Mouse (Mus musculus): ENCODE data around the gene Nmd3. TPM values are rescaled to one million over a fixed set of nuclear protein-coding genes. Genes with fewer than 3 reads are reported as not detected.

The Nmd3 gene
- polyA plus RNA-seq, 1 experiment from 2014 or later = 145 TPM

DNA sequence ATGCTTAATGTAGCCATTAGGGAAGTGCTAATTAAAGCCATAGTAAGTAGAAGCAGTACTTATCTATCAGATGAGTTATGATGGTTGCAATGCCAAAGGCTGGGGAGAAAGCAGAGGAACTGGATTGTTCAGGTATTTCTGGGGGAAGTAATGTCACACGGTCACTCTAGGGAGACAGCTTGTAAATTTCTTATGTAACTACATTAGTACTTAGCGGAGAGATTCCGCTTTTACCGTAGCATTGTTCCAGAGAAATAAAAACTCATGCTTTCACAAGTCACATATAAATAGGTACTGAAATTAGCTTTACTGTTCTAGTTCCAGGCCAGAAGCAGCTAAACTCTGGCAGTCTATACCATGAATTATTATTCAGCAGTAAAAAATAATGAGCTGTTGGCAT lies 47.4 kb downstream of the Nmd3 start:
- Histone ChIP-seq H3K36me3 (ENCODE audit: control insufficient read depth, insufficient read depth, low read length) (no peaks in the 10 kb centered on the region; the same call in 1 of the 2 replicates), H3K4me2 (ENCODE audit: low read depth, severe bottlenecking) (no peak overlapping the region), H3K9me3 (ENCODE audit: control insufficient read depth, low read length) (no peaks in the 10 kb centered on the region), H3K4me1 (ENCODE audit: control insufficient read depth, insufficient read depth, low read length) (no peaks in the 10 kb centered on the region), H3K4me3 (ENCODE audit: low read depth, low read length) (no peak overlapping the region), H3K27ac (replicated peaks; ENCODE audit: low read depth, low read length) (no peak overlapping the region), H3K9ac (ENCODE audit: low read length) (no peak overlapping the region), H3K27me3 (ENCODE audit: control insufficient read depth, insufficient read depth, low read length) (no peaks in the 10 kb centered on the region)
- WGBS = 63% methylated on average over 4 of the region's 4 CpGs
- ATAC-seq (ENCODE audit: insufficient number of reproducible peaks, low FRiP score, low TSS enrichment, low read depth) (no peak), DNase-seq (ENCODE audit: low spot score) (no peak)

- H3K4me2 ChIP-seq (ENCODE audit: low read depth, severe bottlenecking) = no peak overlapping the region
- H3K4me1 ChIP-seq (ENCODE audit: control insufficient read depth, insufficient read depth, low read length) = no peaks in the 10 kb centered on the region
- H3K4me3 ChIP-seq (ENCODE audit: low read depth, low read length) = no peak overlapping the region
- ATAC-seq (ENCODE audit: insufficient number of reproducible peaks, low FRiP score, low TSS enrichment, low read depth) (no peak), DNase-seq (ENCODE audit: low spot score) (no peak)
- no peak overlapping the region for H3K27ac ChIP-seq (replicated peaks; ENCODE audit: low read depth, low read length)
- 54% methylated on average over 4 of the region's 4 CpGs for WGBS
- H3K9ac ChIP-seq (ENCODE audit: low read length) = no peak overlapping the region
- H3K27me3 ChIP-seq (ENCODE audit: control insufficient read depth, insufficient read depth, low read length) = no peaks in the 10 kb centered on the region
- no peaks in the 10 kb centered on the region for H3K36me3 ChIP-seq (ENCODE audit: control insufficient read depth, insufficient read depth, low read length)
- H3K9me3 ChIP-seq (ENCODE audit: control insufficient read depth, low read length) = no peaks in the 10 kb centered on the region
Measured at GRCm38 (mm10) chr3:69773356-69773755, 51.6 kb downstream of the Nmd3 start.

- H3K4me3 ChIP-seq (ENCODE audit: low read depth, low read length) = no peak overlapping the region
- 75% methylated on average over 4 of the region's 4 CpGs for WGBS
- H3K27ac ChIP-seq (replicated peaks; ENCODE audit: low read depth, low read length) = no peak overlapping the region
- no peak for ATAC-seq (ENCODE audit: insufficient number of reproducible peaks, low FRiP score, low TSS enrichment, low read depth)
- no peaks in the 10 kb centered on the region for H3K9me3 ChIP-seq (ENCODE audit: control insufficient read depth, low read length)
- H3K4me2 ChIP-seq (ENCODE audit: low read depth, severe bottlenecking) = no peak overlapping the region
- DNase-seq (ENCODE audit: low spot score) = no peak
- H3K4me1 ChIP-seq (ENCODE audit: control insufficient read depth, insufficient read depth, low read length) = no peaks in the 10 kb centered on the region
- H3K36me3 ChIP-seq (ENCODE audit: control insufficient read depth, insufficient read depth, low read length) = no peaks in the 10 kb centered on the region
- H3K9ac ChIP-seq (ENCODE audit: low read length) = no peak overlapping the region
- no peaks in the 10 kb centered on the region for H3K27me3 ChIP-seq (ENCODE audit: control insufficient read depth, insufficient read depth, low read length)
Measured at GRCm38 (mm10) chr3:69779246-69779796, 57.5 kb downstream of the Nmd3 start.

- ATAC-seq (ENCODE audit: insufficient number of reproducible peaks, low FRiP score, low TSS enrichment, low read depth) = no peak
- H3K9ac ChIP-seq (ENCODE audit: low read length) = no peak overlapping the region
- DNase-seq (ENCODE audit: low spot score) = no peak
- H3K9me3 ChIP-seq (ENCODE audit: control insufficient read depth, low read length) = no peaks in the 10 kb centered on the region
- H3K27me3 ChIP-seq (ENCODE audit: control insufficient read depth, insufficient read depth, low read length) = no peaks in the 10 kb centered on the region
- no peak overlapping the region for H3K27ac ChIP-seq (replicated peaks; ENCODE audit: low read depth, low read length)
- no peak overlapping the region for H3K4me2 ChIP-seq (ENCODE audit: low read depth, severe bottlenecking)
- 64% methylated on average over 3 of the region's 3 CpGs for WGBS
- H3K4me3 ChIP-seq (ENCODE audit: low read depth, low read length) = no peak overlapping the region
- H3K4me1 ChIP-seq (ENCODE audit: control insufficient read depth, insufficient read depth, low read length) = no peaks in the 10 kb centered on the region
- H3K36me3 ChIP-seq (ENCODE audit: control insufficient read depth, insufficient read depth, low read length) = no peaks in the 10 kb centered on the region
Measured at GRCm38 (mm10) chr3:69792823-69793417, 71.1 kb downstream of the Nmd3 start.

- Histone ChIP-seq H3K4me2 (ENCODE audit: low read depth, severe bottlenecking) (no peak overlapping the region), H3K27ac (replicated peaks; ENCODE audit: low read depth, low read length) (no peak overlapping the region), H3K36me3 (ENCODE audit: control insufficient read depth, insufficient read depth, low read length) (no peaks in the 10 kb centered on the region), H3K9ac (ENCODE audit: low read length) (no peak overlapping the region), H3K27me3 (ENCODE audit: control insufficient read depth, insufficient read depth, low read length) (no peaks in the 10 kb centered on the region), H3K9me3 (ENCODE audit: control insufficient read depth, low read length) (no peaks in the 10 kb centered on the region), H3K4me1 (ENCODE audit: control insufficient read depth, insufficient read depth, low read length) (no peaks in the 10 kb centered on the region), H3K4me3 (ENCODE audit: low read depth, low read length) (no peak overlapping the region)
- ATAC-seq (ENCODE audit: insufficient number of reproducible peaks, low FRiP score, low TSS enrichment, low read depth) (no peak), DNase-seq (ENCODE audit: low spot score) (no peak)
- 79% methylated on average over 4 of the region's 4 CpGs for WGBS
Measured at GRCm38 (mm10) chr3:69797533-69797932, 75.7 kb downstream of the Nmd3 start.

DNA sequence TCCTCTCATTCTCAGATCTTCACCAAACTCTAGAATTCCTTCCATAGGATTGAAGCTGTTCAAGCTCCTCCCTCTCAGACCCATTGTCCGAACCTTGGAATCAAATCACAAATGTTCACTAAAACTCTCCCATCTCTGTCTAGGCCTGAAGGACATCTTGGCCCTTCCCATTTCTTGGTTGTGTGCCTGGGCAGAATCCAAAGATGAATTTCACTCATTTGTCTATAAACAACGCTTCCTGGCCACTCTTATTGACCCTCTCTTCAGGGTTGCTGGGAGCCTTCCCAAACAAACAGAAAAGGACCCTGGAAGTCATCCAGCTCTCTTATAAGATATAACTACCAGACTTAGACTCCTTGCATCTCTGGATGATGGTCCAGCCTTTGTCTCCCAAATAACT lies 76.2 kb downstream of the Nmd3 start:
- Histone ChIP-seq H3K36me3 (ENCODE audit: control insufficient read depth, insufficient read depth, low read length) (no peaks in the 10 kb centered on the region), H3K4me2 (ENCODE audit: low read depth, severe bottlenecking) (no peak overlapping the region), H3K9ac (ENCODE audit: low read length) (no peak overlapping the region), H3K27ac (replicated peaks; ENCODE audit: low read depth, low read length) (no peak overlapping the region), H3K4me1 (ENCODE audit: control insufficient read depth, insufficient read depth, low read length) (no peaks in the 10 kb centered on the region), H3K4me3 (ENCODE audit: low read depth, low read length) (no peak overlapping the region), H3K9me3 (ENCODE audit: control insufficient read depth, low read length) (no peaks in the 10 kb centered on the region), H3K27me3 (ENCODE audit: control insufficient read depth, insufficient read depth, low read length) (no peaks in the 10 kb centered on the region)
- ATAC-seq (ENCODE audit: insufficient number of reproducible peaks, low FRiP score, low TSS enrichment, low read depth) (no peak), DNase-seq (ENCODE audit: low spot score) (no peak)
- 85% methylated on average over 2 of the region's 2 CpGs for WGBS

DNA sequence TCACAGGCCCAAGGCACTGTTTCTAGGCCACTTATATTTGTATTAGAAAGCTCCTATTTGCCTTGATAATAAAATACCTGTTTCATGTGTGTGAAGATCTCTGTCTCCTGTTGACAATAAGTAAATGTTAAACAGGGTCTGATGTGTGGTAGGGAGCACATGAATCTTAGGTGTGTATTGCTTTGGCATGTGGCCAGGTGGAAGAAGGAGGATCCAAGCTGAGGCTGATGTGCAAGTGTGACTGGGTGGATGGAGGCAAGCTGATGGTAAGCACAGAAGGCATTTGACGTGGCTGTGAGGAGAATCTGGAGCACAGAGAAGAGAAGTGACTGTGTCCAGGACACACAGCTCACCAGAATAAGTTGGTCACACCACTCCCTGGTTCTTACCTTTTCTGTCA lies 77.3 kb downstream of the Nmd3 start:
- no peaks in the 10 kb centered on the region for H3K9me3 ChIP-seq (ENCODE audit: control insufficient read depth, low read length)
- no peak overlapping the region for H3K4me3 ChIP-seq (ENCODE audit: low read depth, low read length)
- H3K9ac ChIP-seq (ENCODE audit: low read length) = no peak overlapping the region
- DNase-seq (ENCODE audit: low spot score) (no peak), ATAC-seq (ENCODE audit: insufficient number of reproducible peaks, low FRiP score, low TSS enrichment, low read depth) (no peak)
- H3K27me3 ChIP-seq (ENCODE audit: control insufficient read depth, insufficient read depth, low read length) = no peaks in the 10 kb centered on the region
- H3K27ac ChIP-seq (replicated peaks; ENCODE audit: low read depth, low read length) = no peak overlapping the region
- H3K4me2 ChIP-seq (ENCODE audit: low read depth, severe bottlenecking) = no peak overlapping the region
- 75% methylated on average over 1 of the region's 1 CpGs for WGBS
- no peaks in the 10 kb centered on the region for H3K4me1 ChIP-seq (ENCODE audit: control insufficient read depth, insufficient read depth, low read length)
- no peaks in the 10 kb centered on the region for H3K36me3 ChIP-seq (ENCODE audit: control insufficient read depth, insufficient read depth, low read length)

DNA sequence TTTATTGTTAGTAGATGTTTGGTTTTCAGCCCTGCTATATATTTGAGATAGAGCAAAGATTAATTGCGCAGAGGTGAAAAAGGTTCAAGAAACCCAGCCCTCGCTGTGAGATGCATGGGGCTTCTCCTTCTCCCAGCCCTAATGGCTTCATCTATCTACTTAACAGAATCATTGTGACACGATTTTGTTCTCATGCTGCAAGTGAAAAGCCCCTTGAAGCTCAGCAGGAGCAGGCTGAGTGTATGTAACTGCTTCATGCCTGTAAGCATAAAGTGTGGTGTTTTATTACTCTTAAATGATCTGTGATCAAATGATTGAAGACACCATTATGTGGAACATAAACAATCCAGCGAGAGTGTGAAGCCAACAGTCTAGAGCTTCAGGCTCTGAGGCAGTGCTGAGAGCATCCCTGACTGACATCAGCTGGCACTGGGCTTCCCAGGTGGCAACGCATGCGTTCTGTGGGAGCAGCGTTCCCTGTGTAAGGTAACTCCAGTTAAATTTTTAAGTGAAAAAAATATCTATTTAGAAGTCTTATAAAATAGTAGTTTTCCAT lies 79.1 kb downstream of the Nmd3 start:
- no peak overlapping the region for H3K27ac ChIP-seq (replicated peaks; ENCODE audit: low read depth, low read length)
- no peaks in the 10 kb centered on the region for H3K4me1 ChIP-seq (ENCODE audit: control insufficient read depth, insufficient read depth, low read length)
- no peak for DNase-seq (ENCODE audit: low spot score)
- H3K9me3 ChIP-seq (ENCODE audit: control insufficient read depth, low read length) = no peaks in the 10 kb centered on the region
- 48% methylated on average over 7 of the region's 7 CpGs for WGBS
- H3K27me3 ChIP-seq (ENCODE audit: control insufficient read depth, insufficient read depth, low read length) = no peaks in the 10 kb centered on the region
- no peak for ATAC-seq (ENCODE audit: insufficient number of reproducible peaks, low FRiP score, low TSS enrichment, low read depth)
- no peaks in the 10 kb centered on the region for H3K36me3 ChIP-seq (ENCODE audit: control insufficient read depth, insufficient read depth, low read length)
- no peak overlapping the region for H3K4me3 ChIP-seq (ENCODE audit: low read depth, low read length)
- no peak overlapping the region for H3K9ac ChIP-seq (ENCODE audit: low read length)
- no peak overlapping the region for H3K4me2 ChIP-seq (ENCODE audit: low read depth, severe bottlenecking)

DNA sequence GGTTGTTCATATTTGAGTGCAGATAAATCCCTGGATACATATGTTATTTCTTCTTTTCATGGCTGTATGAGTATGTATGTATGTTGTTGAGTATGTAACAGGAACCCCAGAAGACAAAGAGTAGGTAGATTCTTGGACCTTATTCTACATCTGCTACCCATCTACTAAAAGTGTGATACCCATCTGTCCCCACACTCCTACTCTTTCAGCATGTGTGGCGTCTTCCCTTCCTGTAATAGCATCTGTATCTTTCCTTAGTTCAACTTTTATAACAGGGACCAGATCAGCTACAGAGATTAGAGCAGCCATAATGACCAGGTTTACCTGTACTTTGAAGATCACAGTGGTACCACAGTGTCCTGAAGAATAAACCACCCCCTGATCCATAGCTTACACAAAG lies 81.4 kb downstream of the Nmd3 start:
- Histone ChIP-seq H3K36me3 (ENCODE audit: control insufficient read depth, insufficient read depth, low read length) (no peaks in the 10 kb centered on the region), H3K27me3 (ENCODE audit: control insufficient read depth, insufficient read depth, low read length) (no peaks in the 10 kb centered on the region), H3K9me3 (ENCODE audit: control insufficient read depth, low read length) (no peaks in the 10 kb centered on the region), H3K4me2 (ENCODE audit: low read depth, severe bottlenecking) (no peak overlapping the region), H3K4me1 (ENCODE audit: control insufficient read depth, insufficient read depth, low read length) (no peaks in the 10 kb centered on the region), H3K9ac (ENCODE audit: low read length) (no peak overlapping the region), H3K27ac (replicated peaks; ENCODE audit: low read depth, low read length) (no peak overlapping the region), H3K4me3 (ENCODE audit: low read depth, low read length) (no peak overlapping the region)
- no peak for DNase-seq (ENCODE audit: low spot score)
- no peak for ATAC-seq (ENCODE audit: insufficient number of reproducible peaks, low FRiP score, low TSS enrichment, low read depth)
- WGBS = 76% methylated on average over 1 of the region's 1 CpGs

Data from limb, embryonic 11.5 days (tissue).